ENCODE assay signal across 11 mouse cellular contexts in genomic region chr7:143067469-143067868, GRCm38 (mm10). TPM values are rescaled to one million over a fixed set of nuclear protein-coding genes. Genes with fewer than 3 reads are reported as not detected.
DNase-seq lines count a peak whose midpoint lies in the region; ATAC-seq and TF ChIP-seq lines count a peak whose summit lies in the region.
"Had no signal": no experiment of that assay in that cellular context is flagged by ENCODE, and none has a peak within 500 bp of the region (broad histone marks: within the 10 kb centered on the region; RNA-seq: fewer than 3 reads in every experiment).

No protein-coding gene starts in this region.

- peaks cover 74% of the 10 kb centered on the region for H3K36me3 ChIP-seq in heart, embryonic 13.5 days
- peaks cover 82% of the 10 kb centered on the region for H3K36me3 ChIP-seq in E14TG2a.4 (ENCODE audit: insufficient read depth, low read length)
- H3K36me3 ChIP-seq in midbrain, embryonic 14.5 days (ENCODE audit: control insufficient read depth, insufficient read depth, low read length) = peaks cover 47% of the 10 kb centered on the region

- no peaks in the 10 kb centered on the region for H3K27me3 ChIP-seq in heart, embryonic 13.5 days (replicated peaks)
- no peaks in the 10 kb centered on the region for H3K27me3 ChIP-seq in E14TG2a.4 (ENCODE audit: insufficient read depth, low read length)
- H3K27me3 ChIP-seq in midbrain, embryonic 14.5 days (ENCODE audit: control insufficient read depth, insufficient read depth, low read length) = no peaks in the 10 kb centered on the region
- H3K27me3 ChIP-seq: forebrain, embryonic 13.5 days had no signal

- no peak for DNase-seq in heart, adult 8-10 months (ENCODE audit: low spot score)
- peak; percentile 35 to 53 for DNase-seq in cerebellum, postnatal 14 days
- no peak for DNase-seq in midbrain, embryonic 14.5 days
- DNase-seq in spleen, adult 12 weeks (ENCODE audit: low spot score) = no peak
- DNase-seq in testis, postnatal 14 days (ENCODE audit: low spot score) = no peak
- DNase-seq: gastrocnemius, postnatal 36 days; thymus, postnatal 36 days had no signal

- TF ChIP-seq CTCF in E14TG2a.4 (conservative IDR thresholded peaks at IDR 0.05; ENCODE audit: low read length) = no peak

- no peak overlapping the region for H3K4me2 ChIP-seq in heart, embryonic 13.5 days
- peak overlapping the region; percentile 83 for H3K4me2 ChIP-seq in midbrain, embryonic 14.5 days (ENCODE audit: low read length)

- ATAC-seq in heart, embryonic 13.5 days (ENCODE audit: extremely low read depth, insufficient number of reproducible peaks, low FRiP score, low TSS enrichment) = no peak
- no peak for ATAC-seq in midbrain, embryonic 14.5 days (ENCODE audit: low FRiP score, low TSS enrichment)
- ATAC-seq: forebrain, embryonic 13.5 days; lung, postnatal 0 days had no signal

- no peaks in the 10 kb centered on the region for H3K9me3 ChIP-seq in heart, embryonic 13.5 days
- no peaks in the 10 kb centered on the region for H3K9me3 ChIP-seq in E14TG2a.4 (ENCODE audit: low read length)
- H3K9me3 ChIP-seq in midbrain, embryonic 14.5 days (ENCODE audit: control insufficient read depth, low read length) = no peaks in the 10 kb centered on the region
- H3K9me3 ChIP-seq: forebrain, embryonic 13.5 days had no signal

- no peak overlapping the region for H3K4me3 ChIP-seq in heart, embryonic 13.5 days
- H3K4me3 ChIP-seq in E14TG2a.4 (replicated peaks; ENCODE audit: low read length) = peak overlapping the region; percentile 96
- H3K4me3 ChIP-seq in midbrain, embryonic 14.5 days (replicated peaks; ENCODE audit: low read depth, low read length) = no peak overlapping the region

- peaks cover 28% of the 10 kb centered on the region for H3K4me1 ChIP-seq in heart, embryonic 13.5 days
- H3K4me1 ChIP-seq in E14TG2a.4 (replicated peaks; ENCODE audit: low read depth, low read length) = peaks cover 82% of the 10 kb centered on the region
- peaks cover 20% of the 10 kb centered on the region for H3K4me1 ChIP-seq in midbrain, embryonic 14.5 days (ENCODE audit: control insufficient read depth, insufficient read depth, low read length)

- 77% methylated on average over 2 of the region's 2 CpGs for WGBS in heart, embryonic 13.5 days
- WGBS in midbrain, embryonic 14.5 days = 77% methylated on average over 2 of the region's 2 CpGs

- peak overlapping the region; percentile 90; the same call in 1 of the 2 replicates for H3K27ac ChIP-seq in heart, embryonic 13.5 days (replicated peaks)
- peak overlapping the region; percentile 98; the same call in 1 of the 2 replicates for H3K27ac ChIP-seq in midbrain, embryonic 14.5 days (replicated peaks; ENCODE audit: low read depth, low read length)

- 0 out of 2 replicates have a peak overlapping the region, but pooled peaks have one; percentile 16 for H3K9ac ChIP-seq in heart, embryonic 13.5 days
- no peak overlapping the region for H3K9ac ChIP-seq in midbrain, embryonic 14.5 days (replicated peaks; ENCODE audit: low read length)

RNA-seq across cellular contexts. Expression of gene Tssc4, which starts 1.6 kb away (rescaled TPM):
- polyA plus RNA-seq in heart, embryonic 13.5 days (2015; fragmentation: Nextera tagmentation; extraction: Ambion mirVana) = 58.2 and 60.7 TPM in 2 replicates
- total RNA-seq in heart, adult 8-10 months (2022) = 10 to 100 TPM; 13.6 to 15.2 (median 14.3) TPM
- 70.4 and 102 TPM in 2 replicates for polyA plus RNA-seq in midbrain, embryonic 14.5 days (2014; fragmentation: Nextera tagmentation; extraction: Ambion mirVana)

RNA-seq across cellular contexts. Expression of gene Cd81, which starts 14.9 kb away (rescaled TPM):
- polyA plus RNA-seq in heart, embryonic 13.5 days (2015; fragmentation: Nextera tagmentation; extraction: Ambion mirVana) = 750 and 845 TPM in 2 replicates
- 100 to 1,000 TPM; 397 to 430 (median 418) TPM for total RNA-seq in heart, adult 8-10 months (2022)
- 316 and 322 TPM in 2 replicates for polyA plus RNA-seq in midbrain, embryonic 14.5 days (2014; fragmentation: Nextera tagmentation; extraction: Ambion mirVana)

RNA-seq across cellular contexts. Expression of gene Trpm5, which starts 27.0 kb away (rescaled TPM):
- 3.5 and 4.4 TPM in 2 replicates for polyA plus RNA-seq in heart, embryonic 13.5 days (2015; fragmentation: Nextera tagmentation; extraction: Ambion mirVana)
- total RNA-seq in heart, adult 8-10 months (2022) = under 1 TPM in 1 of 4 experiments, not detected in 3; 0.28 TPM
- 0.40 and 1.3 TPM in 2 replicates for polyA plus RNA-seq in midbrain, embryonic 14.5 days (2014; fragmentation: Nextera tagmentation; extraction: Ambion mirVana)
- total RNA-seq: gastrocnemius, postnatal 36 days had no signal

RNA-seq across cellular contexts. Expression of gene Kcnq1, which starts 38.7 kb away (rescaled TPM):
- polyA plus RNA-seq in heart, embryonic 13.5 days (2015; fragmentation: Nextera tagmentation; extraction: Ambion mirVana) = 15.0 and 15.6 TPM in 2 replicates
- total RNA-seq in heart, adult 8-10 months (2022) = 10 to 100 TPM; 30.9 to 36.9 (median 32.8) TPM
- polyA plus RNA-seq in midbrain, embryonic 14.5 days (2014; fragmentation: Nextera tagmentation; extraction: Ambion mirVana) = 1.2 and 2.0 TPM in 2 replicates

Comparison
In these comparisons a context has a peak if more than half of its experiments do, and no peak if none do; other contexts are left out.
1. DNase-seq: peak in cerebellum, postnatal 14 days (2 of 2); none in heart, adult 8-10 months (single experiment), midbrain, embryonic 14.5 days (single experiment), spleen, adult 12 weeks (single experiment) and testis, postnatal 14 days (single experiment).